Mouse (Mus musculus) WW6 (cell line): ENCODE measurements around the gene Coa7.

Source experiments
- DNase-seq: peaks from one replicate; pipeline ENCODE4 v3.0.0-alpha.2; 2013; ENCODE audit warnings: low read depth, low spot score

Gene Coa7

DNA sequence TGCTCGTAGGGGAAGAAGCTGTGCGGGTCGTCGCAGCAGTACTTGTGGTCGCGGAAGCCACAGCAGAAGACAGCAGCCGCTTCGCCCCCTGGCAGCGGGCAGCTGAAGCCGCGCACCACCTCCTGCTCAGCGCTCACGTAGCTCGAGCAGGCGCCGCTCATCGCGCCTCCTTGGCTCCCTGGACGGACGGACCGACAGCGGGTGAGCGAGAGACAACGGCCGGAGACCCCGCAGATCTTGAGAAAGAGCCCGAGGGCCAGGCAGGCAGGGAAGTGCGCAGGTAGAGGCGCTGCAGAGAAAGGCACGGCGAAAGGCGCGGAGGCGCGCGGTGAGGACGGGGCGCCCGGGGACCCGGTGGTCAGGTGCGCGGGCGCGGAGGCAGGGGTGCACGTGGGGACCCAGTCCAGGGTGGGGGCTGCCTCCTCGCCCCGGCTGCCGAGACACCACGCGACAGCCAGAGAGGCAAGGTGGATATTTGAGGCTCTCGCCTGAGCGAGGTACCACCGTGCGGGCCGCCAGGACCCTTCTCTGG is 55.3 kb downstream of the Coa7 start, which contains the start of gene Shisal2a:
Gene Shisal2a, minus strand, starts transcription at position 167 of the 532 bp plus-strand sequence.
- DNase-seq, result no peak

DNA sequence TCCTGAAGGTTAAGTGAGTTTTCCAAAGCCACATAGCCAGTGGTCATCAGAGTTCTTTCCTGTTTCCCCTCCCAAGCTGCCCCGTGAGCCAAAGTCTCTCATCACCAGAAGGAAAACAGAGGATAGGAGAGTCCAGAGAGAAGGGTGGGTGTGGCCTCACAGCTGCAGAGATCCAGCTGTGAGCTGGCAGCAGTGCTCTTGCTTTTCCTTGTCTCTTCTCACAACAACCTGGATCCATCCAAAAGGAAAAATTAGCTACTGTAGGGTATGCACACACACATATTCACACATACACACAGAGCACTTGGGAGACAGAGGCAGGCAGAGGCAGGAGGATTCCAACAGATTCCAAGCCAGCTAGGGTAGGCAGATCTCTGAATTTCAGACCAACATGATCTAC is 58.1 kb downstream of the Coa7 start:
- DNase-seq, result no peak

DNA sequence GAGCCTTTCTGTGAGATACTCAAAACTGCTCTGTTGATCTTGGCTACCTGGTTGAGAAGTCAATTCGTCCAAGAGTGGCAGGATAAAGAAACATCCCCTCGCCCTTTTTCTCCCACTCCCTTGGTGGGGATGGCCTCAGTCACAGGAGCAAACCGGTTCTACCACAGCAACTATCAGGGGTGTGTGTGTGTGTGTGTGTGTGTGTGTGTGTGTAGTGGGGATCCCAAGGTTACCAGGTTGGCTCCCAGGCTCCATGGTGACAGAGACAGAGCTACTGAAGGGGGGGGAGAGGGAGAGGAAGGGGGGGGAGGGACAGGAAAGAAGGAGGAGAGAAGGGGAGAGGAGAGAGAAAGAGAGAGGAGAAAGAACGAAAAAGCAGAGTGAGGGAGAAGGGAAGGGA is 59.2 kb downstream of the Coa7 start:
- DNase-seq, result no peak

DNA sequence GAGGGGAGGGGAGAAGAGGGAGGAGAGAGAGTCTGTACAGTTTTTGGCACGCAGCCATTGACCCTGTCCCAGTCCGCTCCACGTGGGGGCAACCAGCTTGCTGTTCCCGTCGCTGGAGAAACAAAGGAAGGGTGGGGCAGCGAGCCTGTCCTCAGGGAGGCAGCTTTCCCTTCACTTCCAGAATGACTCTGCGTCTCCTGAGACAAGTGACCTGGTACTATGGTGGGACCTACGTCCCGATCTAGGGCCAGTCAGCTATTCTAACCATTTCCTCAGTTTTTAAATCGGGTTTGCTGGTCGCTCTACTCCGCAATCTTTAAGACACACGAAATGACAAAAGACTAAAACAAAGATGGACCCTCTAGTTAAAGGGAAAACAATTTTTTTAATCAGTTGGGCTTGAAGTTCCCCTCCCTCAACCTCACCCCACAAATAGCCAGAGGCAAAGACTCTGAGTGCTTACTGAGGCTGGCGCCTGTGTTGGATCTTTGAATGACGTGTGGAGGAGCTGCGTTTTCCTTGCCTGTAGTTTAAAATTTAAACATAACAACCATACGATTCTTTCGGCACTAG is 59.8 kb downstream of the Coa7 start:
- DNase-seq, result no peak

DNA sequence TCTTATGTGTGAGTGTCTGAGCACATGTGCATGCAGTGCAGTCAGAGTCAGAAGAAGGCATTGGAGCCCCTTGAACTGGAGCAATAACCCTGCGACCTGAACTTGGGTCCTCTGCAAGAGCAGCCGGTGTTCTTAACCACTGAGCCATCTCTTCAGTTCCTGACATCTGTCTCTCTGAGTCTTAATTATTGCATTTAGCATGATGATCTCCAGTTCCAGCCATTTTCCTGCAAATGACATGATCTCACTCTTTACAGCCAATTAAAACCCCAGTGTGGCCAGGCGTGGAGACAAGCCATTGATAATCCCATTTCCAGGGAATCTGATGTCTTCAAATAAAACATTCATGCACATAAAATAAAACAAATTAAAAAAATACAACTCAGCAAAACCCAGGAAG is 60.8 kb downstream of the Coa7 start:
- DNase-seq, result no peak

DNA sequence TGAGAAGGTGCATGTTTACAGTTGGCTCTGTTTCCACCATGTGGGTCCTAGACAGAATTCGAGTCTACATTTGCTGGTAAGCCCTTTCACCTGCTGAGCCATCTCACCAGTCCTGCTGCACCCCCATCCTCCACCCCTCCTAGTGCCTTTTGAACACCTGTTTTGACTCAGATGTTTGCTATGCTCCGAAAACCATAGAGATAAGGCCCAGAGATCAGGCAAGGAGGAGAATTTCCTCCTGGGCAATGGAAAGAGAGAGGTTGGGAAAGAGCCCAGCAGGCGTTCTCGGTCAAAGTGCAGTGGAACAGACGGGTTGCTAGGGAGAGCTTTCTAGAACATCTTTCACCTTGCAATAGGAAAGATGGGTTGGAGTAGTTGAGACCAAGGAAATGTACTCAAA is 63.2 kb downstream of the Coa7 start:
- DNase-seq, result no peak
